Mouse (Mus musculus) hindbrain, embryonic 12.5 days (tissue): ENCODE measurements at regions not wholly inside any gene's neighbourhood (a gene's known extent, or its start where the extent isn't known, plus 50 kb on each side); places are given as distances from the start of the nearest gene placed in this dataset.
"Not testable (repeated sequence)": the region's sequence is repeated elsewhere in the genome, so short reads cannot be mapped to it uniquely, and the experiment has no call there.

Experiments used
- ATAC-seq: fragments of 200-750 bp; cut with Nextera tagmentation; 2 replicates; pipeline ENCODE4 v1.8.0; 2017; ENCODE audit warnings: moderate TSS enrichment; ENCODE audit not compliant: low FRiP score
- H3K27ac ChIP-seq: fragments of 300-500 bp; sonication (generic); 2 replicates; pipeline ENCODE4 v1.5.1; 2016; ENCODE audit warnings: mild to moderate bottlenecking
- H3K27me3 ChIP-seq: fragments of 300-500 bp; sonication (generic); 2 replicates; pipeline ENCODE4 v1.6.1; 2016; ENCODE audit warnings: mild to moderate bottlenecking
- H3K36me3 ChIP-seq: fragments of 300-500 bp; sonication (generic); 2 replicates; pipeline ENCODE4 v1.6.1; 2016; ENCODE audit warnings: mild to moderate bottlenecking
- H3K4me1 ChIP-seq: fragments of 300-500 bp; sonication (generic); 2 replicates; pipeline ENCODE4 v1.6.1; 2016
- H3K4me2 ChIP-seq: fragments of 300-500 bp; sonication (generic); replicated peaks from 2 replicates; pipeline ENCODE4 v1.6.1; 2016; ENCODE audit warnings: mild to moderate bottlenecking
- H3K4me3 ChIP-seq: fragments of 300-500 bp; sonication (generic); 2 replicates; pipeline ENCODE4 v1.5.1; 2016; ENCODE audit warnings: mild to moderate bottlenecking
- H3K9ac ChIP-seq: fragments of 300-500 bp; sonication (generic); 2 replicates; pipeline ENCODE4 v1.6.1; 2016; ENCODE audit warnings: mild to moderate bottlenecking, moderate library complexity
- H3K9me3 ChIP-seq: fragments of 300-500 bp; sonication (generic); replicated peaks from 2 replicates; pipeline ENCODE4 v1.6.1; 2016; ENCODE audit warnings: mild to moderate bottlenecking
- WGBS: fragments of 180-500 bp; shearing (Covaris S2); methylation state at CpG from one replicate; pipeline ENCODE4 v1.1.7; 2016; 5-methylcytosine and 5-hydroxymethylcytosine counted together

DNA sequence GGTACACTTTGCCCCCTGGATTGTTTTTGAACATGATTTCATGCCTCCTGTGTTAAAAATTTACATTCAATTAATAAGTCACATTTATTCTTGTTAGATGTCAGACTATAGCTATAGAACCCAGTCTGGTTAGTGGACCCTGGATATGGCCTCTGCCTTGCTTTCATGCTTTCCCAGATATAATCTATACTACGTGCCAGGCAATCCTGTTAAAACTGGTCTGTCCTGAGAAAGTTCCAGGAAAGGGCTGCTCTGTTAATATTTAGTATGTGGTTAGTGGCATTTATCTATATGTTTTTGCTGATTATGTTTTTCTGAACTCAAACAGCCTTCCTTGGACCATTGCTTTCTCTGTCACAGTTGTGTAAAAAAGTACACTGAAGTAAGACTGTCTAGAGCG is 95.8 kb upstream of the Fhl2 start:
- 88% methylated on average over 2 of the region's 2 CpGs for WGBS
- no peak overlapping the region for H3K9ac ChIP-seq
- no peak overlapping the region for H3K4me2 ChIP-seq
- no peak overlapping the region for H3K4me3 ChIP-seq
- no peaks in the 10 kb centered on the region for H3K9me3 ChIP-seq
- no peak overlapping the region for H3K27ac ChIP-seq
- H3K36me3 ChIP-seq, result no peaks in the 10 kb centered on the region
- H3K4me1 ChIP-seq, result no peaks in the 10 kb centered on the region
- ATAC-seq, result no peak
- H3K27me3 ChIP-seq, result no peaks in the 10 kb centered on the region

DNA sequence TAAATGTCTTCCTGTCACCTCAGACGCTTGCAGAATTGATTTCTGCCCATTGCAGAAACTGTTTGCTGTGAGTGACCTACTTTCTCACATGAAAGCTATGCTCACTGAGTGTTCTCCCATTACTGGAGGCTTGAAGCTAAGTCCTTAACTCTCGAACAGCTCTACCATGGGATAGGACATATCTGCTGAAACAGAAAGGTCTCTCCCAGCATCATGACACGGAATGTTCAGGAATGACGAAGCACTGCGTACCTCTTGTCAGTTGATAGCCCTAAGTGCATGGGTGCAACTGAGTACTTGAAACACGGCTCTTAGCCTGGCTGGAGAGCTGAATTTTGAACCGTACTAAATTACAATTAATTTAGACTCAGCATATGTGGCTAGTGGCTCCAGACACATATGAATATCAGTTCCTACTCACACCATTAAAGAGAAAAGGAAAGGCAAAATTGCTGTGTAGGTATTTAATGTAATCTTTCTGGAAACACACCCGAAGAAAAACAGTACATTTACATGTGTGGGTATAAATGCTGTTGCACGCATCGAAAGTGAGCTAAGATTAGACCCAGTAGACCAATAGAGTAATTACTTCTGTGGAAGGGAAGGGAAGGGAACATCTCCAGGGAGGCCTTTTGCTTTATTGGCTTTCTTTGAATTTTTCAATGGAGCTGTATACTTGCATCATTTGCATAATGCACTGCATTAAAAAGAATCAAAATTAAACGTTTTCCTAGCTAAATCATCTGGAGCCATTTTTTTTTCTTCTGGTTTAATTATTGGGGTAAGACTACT is 97.6 kb upstream of the Fhl2 start:
- no peak overlapping the region for H3K27ac ChIP-seq
- ATAC-seq, result no peak
- 85% methylated on average over 11 of the region's 11 CpGs for WGBS

DNA sequence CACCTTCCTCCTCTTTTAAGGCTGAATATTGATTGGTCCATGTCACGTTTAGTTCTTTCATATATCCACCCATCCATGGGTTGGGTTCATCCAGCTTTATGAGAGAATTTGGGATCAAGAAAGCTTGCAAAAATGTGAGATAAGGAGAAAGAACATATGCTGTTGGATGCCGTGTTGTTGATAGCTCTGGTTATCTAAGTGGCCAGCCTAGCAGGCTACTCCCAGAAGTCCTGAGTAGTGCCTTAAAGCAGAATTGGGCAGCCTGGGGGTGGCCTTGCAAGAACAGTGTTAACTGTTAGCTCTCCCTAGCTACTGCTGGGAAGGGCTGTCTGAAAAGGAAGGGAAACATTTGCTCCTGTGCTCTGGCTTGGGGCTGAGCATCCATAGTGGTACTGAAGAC is 100.8 kb upstream of the Fhl2 start:
- no peaks in the 10 kb centered on the region for H3K36me3 ChIP-seq
- H3K4me1 ChIP-seq, result 0 out of 2 replicates have a peak, but pooled peaks cover 2% of the 10 kb centered on the region
- H3K27me3 ChIP-seq, result no peaks in the 10 kb centered on the region
- no peak for ATAC-seq
- H3K27ac ChIP-seq, result no peak overlapping the region
- no peak overlapping the region for H3K9ac ChIP-seq
- H3K4me2 ChIP-seq, result no peak overlapping the region
- 90% methylated on average over 2 of the region's 2 CpGs for WGBS
- H3K4me3 ChIP-seq, result no peak overlapping the region
- H3K9me3 ChIP-seq, result no peaks in the 10 kb centered on the region

More for the DNA sequence above, 97.6 kb upstream of the Fhl2 start:
- no peaks in the 10 kb centered on the region for H3K9me3 ChIP-seq
- H3K9ac ChIP-seq, result no peak overlapping the region
- no peaks in the 10 kb centered on the region for H3K4me1 ChIP-seq
- H3K27me3 ChIP-seq, result no peaks in the 10 kb centered on the region
- no peak overlapping the region for H3K4me3 ChIP-seq
- H3K36me3 ChIP-seq, result no peaks in the 10 kb centered on the region
- no peak overlapping the region for H3K4me2 ChIP-seq

DNA sequence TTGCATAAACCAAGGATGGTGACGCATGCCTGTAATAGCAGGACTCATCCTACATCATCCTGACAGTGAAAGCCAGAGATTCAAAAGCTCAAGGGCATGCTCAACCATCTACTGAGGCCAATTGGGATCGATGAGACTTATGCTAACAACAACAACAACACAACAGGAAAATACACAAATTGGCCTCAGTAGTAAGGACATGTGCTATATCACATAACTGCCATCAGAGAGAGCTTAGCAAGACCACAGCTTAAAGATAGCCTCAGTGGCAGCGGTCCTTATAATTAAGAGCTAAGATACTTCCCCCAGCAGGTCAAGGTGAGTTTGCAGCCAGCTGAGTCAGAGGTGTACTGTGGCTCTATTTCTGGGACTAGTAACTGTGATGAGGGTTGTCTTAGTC is 102.0 kb upstream of the Fhl2 start:
- Histone ChIP-seq H3K36me3 (no peaks in the 10 kb centered on the region), H3K9ac (no peak overlapping the region), H3K4me3 (no peak overlapping the region), H3K27me3 (no peaks in the 10 kb centered on the region), H3K27ac (no peak overlapping the region), H3K4me2 (no peak overlapping the region), H3K4me1 (0 out of 2 replicates have a peak, but pooled peaks cover 2% of the 10 kb centered on the region), H3K9me3 (no peaks in the 10 kb centered on the region)
- no peak for ATAC-seq
- WGBS, result 85% methylated on average over 3 of the region's 3 CpGs

DNA sequence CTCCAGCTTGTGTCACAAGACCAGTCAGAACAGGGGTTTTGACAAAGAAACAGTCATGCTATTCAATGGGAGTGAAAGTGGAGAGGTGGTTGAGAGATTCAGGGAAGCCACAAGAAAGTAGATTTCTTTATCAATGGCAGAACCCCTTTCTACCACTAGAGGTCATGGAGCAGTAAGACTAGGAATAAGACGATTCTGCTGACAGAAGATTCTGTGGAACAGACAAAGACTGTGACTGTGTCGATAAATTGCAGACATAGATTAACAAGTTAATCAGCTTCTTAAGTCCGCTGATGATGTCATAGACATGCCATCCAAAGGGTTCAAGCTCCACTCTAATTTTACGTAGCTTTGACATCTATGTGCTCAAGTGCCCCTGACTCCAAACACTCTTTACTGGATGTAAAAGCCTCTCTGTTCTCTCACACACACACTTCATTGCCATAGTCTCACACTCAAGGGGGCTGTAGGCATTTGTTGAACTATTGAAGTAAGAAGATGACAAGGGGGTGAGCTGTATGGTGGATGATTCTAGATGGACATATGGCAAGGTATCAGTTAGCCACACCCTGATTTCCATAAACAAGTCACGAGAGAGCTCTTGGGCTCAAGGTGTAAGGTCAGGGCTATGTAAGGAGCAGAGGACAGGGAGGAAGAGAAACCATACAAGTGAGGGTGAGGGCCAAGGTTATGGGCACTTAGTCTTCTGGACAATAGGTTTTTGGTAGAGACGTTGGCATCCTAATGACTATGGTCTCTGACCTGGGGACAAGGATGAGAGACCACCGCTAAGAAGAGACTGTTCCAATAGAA is 102.9 kb upstream of the Fhl2 start:
- Histone ChIP-seq H3K36me3 (no peaks in the 10 kb centered on the region), H3K27ac (no peak overlapping the region), H3K27me3 (no peaks in the 10 kb centered on the region), H3K9ac (no peak overlapping the region), H3K4me2 (no peak overlapping the region), H3K4me1 (0 out of 2 replicates have a peak, but pooled peaks cover 2% of the 10 kb centered on the region), H3K9me3 (no peaks in the 10 kb centered on the region), H3K4me3 (no peak overlapping the region)
- WGBS, result 59% methylated on average over 7 of the region's 7 CpGs
- ATAC-seq, result peak; percentile 72

DNA sequence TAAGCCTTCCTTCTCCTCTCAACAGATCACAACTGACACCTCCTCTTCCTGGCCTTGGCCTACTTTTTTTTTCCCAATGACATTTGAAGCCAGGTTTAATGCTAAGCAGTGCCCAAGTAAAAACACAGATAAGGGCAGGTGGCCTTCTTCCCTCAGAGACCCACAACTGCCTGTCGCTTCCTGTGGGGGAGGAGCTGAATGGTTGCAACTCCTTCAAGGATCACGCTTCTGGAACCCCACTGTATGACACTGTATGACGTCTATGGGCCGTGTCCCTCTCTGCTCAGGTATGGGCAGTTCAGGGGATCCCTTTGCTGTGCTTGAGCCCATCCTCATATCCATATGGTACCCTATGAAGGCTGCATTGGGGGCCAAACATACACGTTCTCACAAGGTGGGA is 103.9 kb upstream of the Fhl2 start:
- H3K4me2 ChIP-seq, result no peak overlapping the region
- H3K27me3 ChIP-seq, result no peaks in the 10 kb centered on the region
- H3K36me3 ChIP-seq, result no peaks in the 10 kb centered on the region
- no peak overlapping the region for H3K4me3 ChIP-seq
- H3K9me3 ChIP-seq, result no peaks in the 10 kb centered on the region
- no peak for ATAC-seq
- H3K4me1 ChIP-seq, result 0 out of 2 replicates have a peak, but pooled peaks cover 2% of the 10 kb centered on the region
- no peak overlapping the region for H3K9ac ChIP-seq
- 88% methylated on average over 5 of the region's 5 CpGs for WGBS
- H3K27ac ChIP-seq, result no peak overlapping the region

DNA sequence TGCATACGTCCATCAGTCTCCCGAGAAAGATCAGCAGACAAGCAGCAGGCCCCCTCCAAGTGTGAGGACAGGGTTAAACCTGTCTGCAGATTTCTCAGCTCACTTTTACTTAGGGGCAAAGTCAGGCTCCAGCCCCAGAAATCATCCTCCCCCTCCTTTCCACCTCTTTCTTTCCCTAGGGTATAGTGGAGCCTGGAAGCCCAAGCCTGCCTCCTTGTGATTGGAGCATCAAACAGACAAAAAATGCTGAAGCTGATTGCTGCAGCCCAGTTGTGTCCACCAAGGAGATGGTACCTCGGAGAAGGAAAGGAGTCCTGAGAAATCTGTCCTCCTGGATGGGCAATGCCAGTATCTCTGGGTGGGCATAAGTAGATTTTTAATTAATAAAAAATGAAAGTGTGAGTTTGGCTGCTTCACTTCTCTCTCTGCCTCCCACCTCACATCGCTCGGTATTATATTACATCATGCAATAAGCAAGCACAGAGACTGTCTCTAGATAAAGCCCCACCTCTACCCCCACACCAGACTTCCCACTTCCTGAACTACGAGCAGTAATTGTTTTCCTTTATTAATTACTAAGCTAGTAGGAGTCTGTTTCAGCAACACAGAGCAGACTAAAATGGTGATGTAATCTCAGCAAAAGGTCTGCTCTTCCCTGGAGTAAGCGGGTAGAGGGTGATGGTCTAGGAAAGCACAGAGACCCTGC is 105.2 kb upstream of the Fhl2 start:
- Histone ChIP-seq H3K4me1 (0 out of 2 replicates have a peak, but pooled peaks cover 2% of the 10 kb centered on the region), H3K4me3 (no peak overlapping the region), H3K27me3 (no peaks in the 10 kb centered on the region), H3K36me3 (no peaks in the 10 kb centered on the region), H3K27ac (no peak overlapping the region), H3K9ac (no peak overlapping the region), H3K9me3 (no peaks in the 10 kb centered on the region), H3K4me2 (no peak overlapping the region)
- no peak for ATAC-seq
- WGBS, result 78% methylated on average over 7 of the region's 7 CpGs

DNA sequence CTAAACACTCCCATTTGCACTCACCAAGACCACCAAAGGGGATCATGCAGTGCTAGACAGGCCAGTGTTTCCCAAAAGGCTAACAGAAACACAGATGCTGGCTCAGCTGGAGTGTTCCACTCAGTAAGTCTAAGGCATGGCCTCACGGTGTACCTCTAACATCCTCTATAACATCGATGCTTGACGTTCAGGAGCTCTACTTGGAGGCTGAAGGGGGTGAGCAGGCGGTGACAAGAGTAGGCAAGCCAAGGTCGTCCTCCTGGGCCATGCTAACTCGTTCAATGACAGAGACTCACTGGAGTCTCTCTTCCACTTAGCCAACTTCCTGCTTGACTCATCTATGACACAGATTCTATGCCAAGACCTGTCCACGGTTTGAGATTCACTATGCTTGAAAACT is 105.9 kb upstream of the Fhl2 start:
- no peaks in the 10 kb centered on the region for H3K36me3 ChIP-seq
- H3K4me2 ChIP-seq, result no peak overlapping the region
- ATAC-seq, result no peak
- WGBS, result 83% methylated on average over 7 of the region's 7 CpGs
- H3K27ac ChIP-seq, result no peak overlapping the region
- no peaks in the 10 kb centered on the region for H3K27me3 ChIP-seq
- no peak overlapping the region for H3K4me3 ChIP-seq
- H3K4me1 ChIP-seq, result 0 out of 2 replicates have a peak, but pooled peaks cover 2% of the 10 kb centered on the region
- H3K9ac ChIP-seq, result no peak overlapping the region
- no peaks in the 10 kb centered on the region for H3K9me3 ChIP-seq

DNA sequence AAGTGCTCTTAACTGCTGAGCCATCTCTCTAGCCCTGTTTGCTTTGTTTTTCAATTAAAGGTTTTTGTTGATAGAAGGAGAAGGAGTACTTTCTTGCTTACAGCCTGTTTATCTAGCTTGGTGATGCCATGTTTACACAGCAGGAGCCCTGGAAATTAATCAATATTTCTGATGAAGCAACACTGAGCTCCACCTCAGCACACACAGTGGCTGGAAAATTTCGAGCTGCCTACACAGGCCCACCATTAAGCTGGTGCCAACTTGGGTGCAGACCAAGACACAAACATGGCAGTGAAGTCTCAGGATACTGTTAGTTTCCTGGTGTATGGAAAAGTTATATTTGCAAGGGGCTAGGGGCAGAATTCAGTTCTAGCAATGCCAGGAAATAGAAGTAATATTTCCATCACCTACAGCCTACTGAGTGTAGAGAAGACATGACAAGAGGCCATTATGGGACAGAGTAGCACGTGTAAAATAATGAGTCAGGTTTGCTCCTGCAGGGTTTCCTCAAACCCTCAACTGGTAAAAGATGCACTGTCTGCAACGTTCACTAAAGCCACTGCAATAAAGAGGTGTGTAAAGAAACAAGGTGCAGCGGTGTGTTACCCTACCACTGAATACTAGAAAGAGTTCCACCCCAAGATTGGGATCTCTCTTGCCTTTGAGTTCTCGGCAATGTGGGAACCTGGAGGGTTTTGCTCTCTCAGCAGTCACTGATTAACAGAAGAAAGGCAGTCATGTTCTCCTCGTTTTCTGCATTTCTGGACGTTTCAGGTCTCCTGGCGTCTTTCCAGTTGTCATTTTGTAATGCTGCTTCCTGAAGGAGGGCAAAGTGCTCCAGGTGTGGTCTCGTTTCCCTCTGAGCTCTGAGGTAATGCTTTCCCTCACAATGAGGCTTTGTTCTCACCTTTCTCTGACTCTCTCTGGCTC is 108.8 kb upstream of the Fhl2 start:
- no peak overlapping the region for H3K4me3 ChIP-seq
- H3K36me3 ChIP-seq, result no peaks in the 10 kb centered on the region
- no peaks in the 10 kb centered on the region for H3K9me3 ChIP-seq
- H3K4me2 ChIP-seq, result no peak overlapping the region
- H3K27me3 ChIP-seq, result no peaks in the 10 kb centered on the region
- no peak overlapping the region for H3K9ac ChIP-seq
- ATAC-seq, result no peak
- no peak overlapping the region for H3K27ac ChIP-seq
- H3K4me1 ChIP-seq, result peaks cover 3% of the 10 kb centered on the region; the same call in 1 of the 2 replicates
- WGBS, result 65% methylated on average over 9 of the region's 9 CpGs

DNA sequence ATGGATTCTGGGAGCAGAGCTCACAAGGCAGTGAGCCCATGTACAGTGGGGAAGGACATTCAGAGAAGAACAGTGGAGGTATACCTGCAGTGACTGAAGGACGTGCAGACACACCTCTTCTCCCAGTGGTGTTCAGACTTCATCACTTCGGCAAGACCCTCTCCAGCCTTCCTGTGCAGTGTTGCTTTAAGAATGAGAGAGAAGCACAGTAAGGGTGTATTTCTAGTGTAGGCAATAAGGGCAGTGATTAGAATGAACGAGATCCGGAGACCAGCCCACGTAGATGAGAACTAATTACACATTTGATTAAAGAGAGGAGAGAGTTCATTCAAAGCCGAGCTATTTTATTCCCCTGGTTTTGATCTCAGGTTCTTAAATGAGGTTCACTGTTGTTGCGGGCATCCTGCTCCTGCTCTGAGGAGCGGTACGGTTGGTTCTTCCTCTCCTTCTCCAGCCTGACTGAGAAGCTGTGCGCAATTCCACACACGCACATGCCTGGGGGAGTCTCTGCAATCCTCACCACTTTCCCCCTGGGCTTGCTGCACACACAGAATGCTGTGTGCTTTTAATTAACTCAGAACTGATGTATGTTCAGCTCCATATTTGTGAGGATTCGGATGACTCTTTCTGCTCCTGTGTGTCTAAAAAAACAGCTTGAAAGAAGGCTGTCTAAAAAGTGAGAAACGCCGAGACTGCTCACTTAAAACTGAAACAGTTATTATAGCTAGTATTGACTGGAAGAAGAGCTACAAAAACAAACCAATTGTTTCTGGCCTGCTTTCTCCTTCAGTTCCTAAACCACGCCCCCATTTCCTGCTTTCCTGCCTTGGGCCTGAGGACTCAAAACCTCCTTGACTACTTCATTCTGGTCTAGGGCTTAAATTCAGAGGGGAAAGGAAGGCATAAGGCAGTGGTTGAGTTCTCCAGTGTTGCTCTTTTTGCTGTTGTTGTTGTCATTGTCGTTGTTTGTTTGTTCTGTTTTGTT is 114.2 kb upstream of the Fhl2 start:
- Histone ChIP-seq H3K9ac (no peak overlapping the region), H3K27ac (no peak overlapping the region), H3K27me3 (no peaks in the 10 kb centered on the region), H3K4me1 (peaks cover 9% of the 10 kb centered on the region), H3K9me3 (no peaks in the 10 kb centered on the region), H3K4me3 (no peak overlapping the region), H3K36me3 (no peaks in the 10 kb centered on the region), H3K4me2 (no peak overlapping the region)
- no peak for ATAC-seq
- WGBS, result 73% methylated on average over 16 of the region's 16 CpGs

DNA sequence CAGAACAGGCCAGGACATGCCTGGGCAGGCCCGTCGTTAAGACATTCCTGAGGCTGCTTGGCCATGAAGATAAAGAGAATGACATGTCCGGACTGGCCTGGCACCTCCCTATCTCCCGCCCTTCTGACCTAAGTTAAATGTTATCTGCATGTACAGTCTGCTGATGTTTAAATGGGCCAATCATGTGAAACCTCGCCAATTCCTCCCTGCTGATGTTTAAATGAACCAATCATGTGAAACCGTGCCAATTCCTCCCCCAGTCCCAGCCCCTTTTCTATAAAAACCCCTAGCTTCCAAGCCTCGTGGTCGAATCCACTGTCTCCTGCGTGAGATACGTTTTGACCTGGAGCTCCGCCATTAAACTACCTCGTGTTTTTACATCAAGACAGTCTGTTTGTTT is 119.5 kb upstream of the Fhl2 start:
- H3K27ac ChIP-seq, ATAC-seq, H3K9ac ChIP-seq, H3K27me3 ChIP-seq, H3K4me1 ChIP-seq, H3K9me3 ChIP-seq, H3K4me2 ChIP-seq, H3K36me3 ChIP-seq, H3K4me3 ChIP-seq: not testable (repeated sequence)
- 87% methylated on average over 12 of the region's 12 CpGs for WGBS
